In the genomic region with DNA sequence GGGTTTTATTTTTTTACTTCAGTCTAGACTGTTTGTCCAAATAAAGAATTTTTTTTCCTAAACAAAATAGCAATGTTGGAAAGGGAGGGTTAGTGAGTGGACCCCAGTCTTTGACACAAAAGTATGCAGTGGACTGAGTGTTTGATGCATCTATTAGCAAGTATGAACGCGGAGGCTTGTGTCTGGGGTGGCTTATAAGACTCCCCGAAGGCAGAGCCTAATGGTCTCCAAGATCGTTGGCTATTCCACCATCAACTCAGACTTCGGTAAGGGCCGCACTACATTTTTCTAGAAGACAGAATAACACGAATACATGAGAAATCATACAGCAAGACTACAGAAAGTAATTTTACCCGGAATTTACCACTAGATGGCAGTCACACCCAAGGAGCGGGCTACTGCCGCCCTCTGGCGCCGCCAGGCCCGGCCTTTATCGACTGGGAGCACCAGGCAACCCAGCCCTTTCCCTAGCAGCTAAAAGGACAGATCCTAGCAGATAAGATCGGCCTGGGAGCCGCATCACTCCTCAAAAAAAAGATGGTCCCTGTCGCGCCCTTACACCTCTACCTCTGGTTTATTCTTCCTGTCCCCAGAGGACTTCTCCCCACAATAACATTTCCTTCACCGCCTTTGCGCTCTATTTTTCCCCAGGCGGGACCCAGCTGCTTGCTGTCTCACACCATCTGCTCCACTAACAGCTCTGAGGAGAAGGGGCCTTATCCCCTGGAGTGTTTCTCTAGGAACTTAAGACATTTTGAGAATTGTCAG, we compare ENCODE assay signal across 1 mouse cellular context.
A peak's percentile ranks its signal among the peaks of the same experiment; 100 is the strongest.
TF ChIP-seq lines count a peak whose summit lies in the region.

No protein-coding gene starts in this region.

TF ChIP-seq in CH12.LX, 34 proteins besides CTCF, POLR2A, EP300 and RAD21:
- peak; percentile 77; the same call in 1 of the 2 replicates for TF ChIP-seq NELFE (IDR thresholded peaks at IDR 0.05; ENCODE audit: low read depth, low read length)
- no peak for TF ChIP-seq MAZ (IDR thresholded peaks at IDR 0.05; ENCODE audit: low read depth, low read length)
- TF ChIP-seq USF2 (conservative IDR thresholded peaks at IDR 0.05; ENCODE audit: low read depth, low read length): no peak
- TF ChIP-seq IRF4 (IDR thresholded peaks at IDR 0.05; ENCODE audit: low read depth, low read length): 0 out of 2 replicates have a peak, but pooled peaks have one; percentile 18
- TF ChIP-seq BHLHE40 (IDR thresholded peaks at IDR 0.05; ENCODE audit: low read depth, low read length): no peak
- no peak for TF ChIP-seq MYC (IDR thresholded peaks at IDR 0.05; ENCODE audit: low read depth, low read length)
- TF ChIP-seq SMC3 (IDR thresholded peaks at IDR 0.05; ENCODE audit: low read depth, low read length): peak; percentile 94
- no peak for TF ChIP-seq TCF12 (IDR thresholded peaks at IDR 0.05; ENCODE audit: low read depth, low read length)
- TF ChIP-seq ZC3H11A (IDR thresholded peaks at IDR 0.05; ENCODE audit: low read depth, low read length): peak; percentile 76
- TF ChIP-seq E2F4 (IDR thresholded peaks at IDR 0.05; ENCODE audit: insufficient replicate concordance, low read depth, low read length): no peak; the same call in 1 of the 2 replicates
